Mouse (Mus musculus): ENCODE data around the gene Pde8a. TPM values are rescaled to one million over a fixed set of nuclear protein-coding genes. Genes with fewer than 3 reads are reported as not detected.

Gene Pde8a
- polyA plus RNA-seq, 1 experiment from 2014 or later: 5.3 TPM

DNA sequence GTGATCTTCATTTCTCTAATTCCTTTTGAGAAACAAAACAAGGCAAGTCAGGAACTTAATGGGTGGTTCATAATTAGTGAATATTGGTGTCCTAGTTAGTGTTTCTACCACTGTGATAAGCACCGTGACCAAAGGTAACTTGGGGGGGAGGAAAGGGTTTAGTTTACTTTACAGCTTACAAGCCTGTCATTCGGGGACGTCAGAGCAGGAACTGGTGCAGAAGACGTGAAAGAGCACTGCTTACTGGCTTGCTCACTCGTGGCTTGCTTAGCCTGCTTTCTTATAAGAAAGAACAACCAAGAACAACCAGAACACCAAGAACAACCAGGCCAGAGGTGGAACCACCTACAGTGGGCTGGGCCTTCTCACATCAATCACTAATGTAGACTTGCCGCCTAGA is 65.6 kb downstream of the Pde8a start:
- H3K4me3 ChIP-seq (ENCODE audit: control insufficient read depth in 1 of 2, insufficient read depth in 1 of 2, low read depth in 1 of 2, low read length in 2 of 2): no peak overlapping the region
- no peak overlapping the region for H3K4me2 ChIP-seq (ENCODE audit: low read length)
- H3K27ac ChIP-seq (replicated peaks in 1 of 2; ENCODE audit: control insufficient read depth in 1 of 2, insufficient read depth in 1 of 2, low read depth in 2 of 2, low read length in 2 of 2): no peak overlapping the region
- H3K36me3 ChIP-seq (ENCODE audit: control insufficient read depth, insufficient read depth, low read length): no peaks in the 10 kb centered on the region
- no peaks in the 10 kb centered on the region for H3K4me1 ChIP-seq (ENCODE audit: control insufficient read depth in 2 of 2, insufficient read depth in 2 of 2, low read length in 2 of 2)
- WGBS: 77% methylated on average over 6 of the region's 6 CpGs
- no peak for ATAC-seq (ENCODE audit: insufficient number of reproducible peaks, insufficient read depth, low FRiP score, low read depth)
- no peak overlapping the region for H3K9ac ChIP-seq (ENCODE audit: low read length)
- no peaks in the 10 kb centered on the region for H3K27me3 ChIP-seq (ENCODE audit: control insufficient read depth, insufficient read depth, low read length)
- H3K9me3 ChIP-seq (ENCODE audit: control insufficient read depth, low read length): no peaks in the 10 kb centered on the region

DNA sequence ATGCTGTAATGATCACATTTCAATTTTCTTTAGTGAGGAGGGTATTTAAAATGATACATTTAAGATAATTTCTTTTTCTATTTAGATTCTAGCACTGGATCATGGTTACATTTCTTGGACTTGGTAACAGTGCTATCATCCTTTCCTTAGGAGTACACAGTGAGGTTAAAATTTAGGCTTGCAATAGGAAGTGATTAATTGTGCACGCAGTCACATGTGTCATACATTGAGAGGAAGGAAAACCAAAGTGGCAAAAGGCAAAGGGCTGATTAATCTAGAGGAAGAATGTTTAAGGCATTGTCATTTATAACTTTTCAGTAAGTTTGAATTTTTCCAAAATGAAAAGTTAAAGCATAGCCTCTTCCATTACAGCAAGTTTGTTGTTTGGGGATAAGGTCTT is 67.8 kb downstream of the Pde8a start:
- Histone ChIP-seq H3K36me3 (ENCODE audit: control insufficient read depth, insufficient read depth, low read length) (no peaks in the 10 kb centered on the region), H3K27ac (replicated peaks in 1 of 2; ENCODE audit: control insufficient read depth in 1 of 2, insufficient read depth in 1 of 2, low read depth in 2 of 2, low read length in 2 of 2) (no peak overlapping the region), H3K9ac (ENCODE audit: low read length) (no peak overlapping the region), H3K9me3 (ENCODE audit: control insufficient read depth, low read length) (no peaks in the 10 kb centered on the region), H3K4me3 (ENCODE audit: control insufficient read depth in 1 of 2, insufficient read depth in 1 of 2, low read depth in 1 of 2, low read length in 2 of 2) (no peak overlapping the region), H3K4me1 (ENCODE audit: control insufficient read depth in 2 of 2, insufficient read depth in 2 of 2, low read length in 2 of 2) (no peaks in the 10 kb centered on the region), H3K4me2 (ENCODE audit: low read length) (no peak overlapping the region), H3K27me3 (ENCODE audit: control insufficient read depth, insufficient read depth, low read length) (no peaks in the 10 kb centered on the region)
- ATAC-seq (ENCODE audit: insufficient number of reproducible peaks, insufficient read depth, low FRiP score, low read depth): no peak
- 76% methylated on average over 1 of the region's 1 CpGs for WGBS

DNA sequence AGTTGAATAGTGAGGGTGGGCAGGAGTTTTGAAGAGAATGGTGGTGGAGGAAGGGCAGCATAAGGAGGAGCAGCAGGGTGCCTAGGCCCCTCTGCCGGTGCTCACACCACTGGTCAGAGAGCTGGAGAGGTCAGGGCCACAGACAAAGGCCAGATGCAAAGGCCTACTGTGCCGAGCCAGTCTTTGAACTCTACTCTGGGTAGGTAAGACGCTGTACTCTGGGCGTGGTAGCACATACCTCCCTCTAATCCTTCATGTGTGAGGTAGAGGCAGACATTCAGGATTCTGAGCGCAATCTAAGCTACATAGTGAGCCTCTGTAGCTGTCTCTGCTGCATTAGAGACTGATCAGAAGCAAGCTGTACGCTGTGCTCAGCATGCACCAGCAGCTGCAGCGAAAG is 73.1 kb downstream of the Pde8a start:
- WGBS: 47% methylated on average over 7 of the region's 7 CpGs
- Histone ChIP-seq H3K36me3 (ENCODE audit: control insufficient read depth, insufficient read depth, low read length) (no peaks in the 10 kb centered on the region), H3K27ac (replicated peaks in 1 of 2; ENCODE audit: control insufficient read depth in 1 of 2, insufficient read depth in 1 of 2, low read depth in 2 of 2, low read length in 2 of 2) (no peak overlapping the region), H3K9ac (ENCODE audit: low read length) (no peak overlapping the region), H3K27me3 (ENCODE audit: control insufficient read depth, insufficient read depth, low read length) (no peaks in the 10 kb centered on the region), H3K9me3 (ENCODE audit: control insufficient read depth, low read length) (no peaks in the 10 kb centered on the region), H3K4me2 (ENCODE audit: low read length) (no peak overlapping the region), H3K4me1 (ENCODE audit: control insufficient read depth in 2 of 2, insufficient read depth in 2 of 2, low read length in 2 of 2) (peaks cover 2 to 7% of the 10 kb centered on the region in 2 experiments; a peak in 2 of 4 replicates), H3K4me3 (ENCODE audit: control insufficient read depth in 1 of 2, insufficient read depth in 1 of 2, low read depth in 1 of 2, low read length in 2 of 2) (no peak overlapping the region)
- no peak for ATAC-seq (ENCODE audit: insufficient number of reproducible peaks, insufficient read depth, low FRiP score, low read depth)

DNA sequence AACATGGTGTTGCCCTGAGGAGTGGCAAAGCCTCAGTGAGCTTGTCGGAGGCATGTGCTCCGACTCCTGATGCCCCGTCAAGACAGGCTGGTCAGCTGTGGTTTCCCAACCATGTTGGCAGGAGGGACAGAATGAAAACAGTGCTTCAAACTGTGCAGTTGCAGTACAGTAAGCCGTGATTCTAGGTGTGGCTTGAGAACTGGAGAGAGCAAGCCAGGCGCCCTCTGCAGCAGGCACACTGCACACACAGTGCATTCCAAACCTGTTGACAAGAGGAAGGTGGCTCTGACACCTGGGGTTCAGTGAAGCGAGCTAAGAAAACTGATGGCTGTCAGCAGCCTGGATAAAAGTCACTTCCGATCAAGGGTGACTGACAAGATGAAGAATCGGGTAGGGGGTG is 73.5 kb downstream of the Pde8a start:
- 32% methylated on average over 8 of the region's 8 CpGs for WGBS
- ATAC-seq (ENCODE audit: insufficient number of reproducible peaks, insufficient read depth, low FRiP score, low read depth): no peak; the same call in 1 of the 2 replicates

DNA sequence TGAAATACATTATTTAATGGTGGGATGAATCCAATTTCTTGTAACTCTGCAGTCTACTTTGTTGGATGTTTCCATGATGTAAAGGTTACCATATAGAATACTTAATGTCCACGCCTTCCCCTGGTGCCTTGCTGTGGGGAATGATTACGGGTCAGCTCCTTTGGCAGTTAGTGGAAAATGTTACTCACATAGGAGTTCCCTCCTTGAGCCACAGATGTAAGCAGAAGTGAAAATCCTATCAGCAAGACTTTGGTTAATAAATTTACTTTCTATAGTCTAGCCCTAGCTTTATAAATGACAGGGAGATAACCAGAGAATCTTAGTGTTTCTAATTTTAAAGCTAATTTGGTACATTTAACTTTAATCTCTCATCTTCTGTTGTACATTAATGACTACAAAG is 81.8 kb downstream of the Pde8a start:
- Histone ChIP-seq H3K4me3 (ENCODE audit: control insufficient read depth in 1 of 2, insufficient read depth in 1 of 2, low read depth in 1 of 2, low read length in 2 of 2) (no peak overlapping the region), H3K27ac (replicated peaks in 1 of 2; ENCODE audit: control insufficient read depth in 1 of 2, insufficient read depth in 1 of 2, low read depth in 2 of 2, low read length in 2 of 2) (no peak overlapping the region), H3K4me2 (ENCODE audit: low read length) (no peak overlapping the region), H3K36me3 (ENCODE audit: control insufficient read depth, insufficient read depth, low read length) (0 out of 2 replicates have a peak, but pooled peaks cover 2% of the 10 kb centered on the region), H3K9ac (ENCODE audit: low read length) (no peak overlapping the region), H3K4me1 (ENCODE audit: control insufficient read depth in 2 of 2, insufficient read depth in 2 of 2, low read length in 2 of 2) (no peaks in the 10 kb centered on the region; a peak in 1 of 4 replicates), H3K27me3 (ENCODE audit: control insufficient read depth, insufficient read depth, low read length) (no peaks in the 10 kb centered on the region), H3K9me3 (ENCODE audit: control insufficient read depth, low read length) (no peaks in the 10 kb centered on the region)
- ATAC-seq (ENCODE audit: insufficient number of reproducible peaks, insufficient read depth, low FRiP score, low read depth): no peak
- WGBS: 75% methylated on average over 2 of the region's 2 CpGs

More for the DNA sequence above, 73.5 kb downstream of the Pde8a start:
- no peak overlapping the region for H3K4me3 ChIP-seq (ENCODE audit: control insufficient read depth in 1 of 2, insufficient read depth in 1 of 2, low read depth in 1 of 2, low read length in 2 of 2)
- H3K9me3 ChIP-seq (ENCODE audit: control insufficient read depth, low read length): no peaks in the 10 kb centered on the region
- H3K27me3 ChIP-seq (ENCODE audit: control insufficient read depth, insufficient read depth, low read length): no peaks in the 10 kb centered on the region
- peaks cover 2 to 7% of the 10 kb centered on the region in 2 experiments; a peak in 2 of 4 replicates for H3K4me1 ChIP-seq (ENCODE audit: control insufficient read depth in 2 of 2, insufficient read depth in 2 of 2, low read length in 2 of 2)
- H3K9ac ChIP-seq (ENCODE audit: low read length): no peak overlapping the region
- no peak overlapping the region for H3K4me2 ChIP-seq (ENCODE audit: low read length)
- no peaks in the 10 kb centered on the region for H3K36me3 ChIP-seq (ENCODE audit: control insufficient read depth, insufficient read depth, low read length)
- no peak overlapping the region for H3K27ac ChIP-seq (replicated peaks in 1 of 2; ENCODE audit: control insufficient read depth in 1 of 2, insufficient read depth in 1 of 2, low read depth in 2 of 2, low read length in 2 of 2)

DNA sequence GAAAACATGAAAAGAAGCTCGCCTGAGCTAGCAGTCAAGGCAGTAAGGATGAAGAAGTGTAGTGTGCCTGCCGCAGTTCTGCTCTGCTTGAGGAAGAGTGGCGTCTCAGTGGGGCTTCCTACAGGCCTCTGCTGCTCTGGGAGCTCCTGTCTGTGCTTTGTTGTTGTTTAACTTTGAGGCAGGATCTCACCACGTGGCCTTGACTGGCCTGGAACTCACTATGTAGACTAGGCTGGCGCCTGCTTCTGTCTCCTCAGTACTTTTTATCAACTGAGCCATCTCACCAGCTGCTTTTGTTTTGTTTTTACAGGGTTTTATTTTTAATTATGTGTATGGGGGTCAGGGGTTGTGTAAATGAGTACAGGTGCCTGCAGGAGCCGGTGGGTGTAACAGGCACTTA is 84.8 kb downstream of the Pde8a start:
- ATAC-seq (ENCODE audit: insufficient number of reproducible peaks, insufficient read depth, low FRiP score, low read depth): no peak
- Histone ChIP-seq H3K4me1 (ENCODE audit: control insufficient read depth in 2 of 2, insufficient read depth in 2 of 2, low read length in 2 of 2) (no peaks in the 10 kb centered on the region; a peak in 1 of 4 replicates), H3K36me3 (ENCODE audit: control insufficient read depth, insufficient read depth, low read length) (0 out of 2 replicates have a peak, but pooled peaks cover 2% of the 10 kb centered on the region), H3K4me3 (ENCODE audit: control insufficient read depth in 1 of 2, insufficient read depth in 1 of 2, low read depth in 1 of 2, low read length in 2 of 2) (no peak overlapping the region), H3K27ac (replicated peaks in 1 of 2; ENCODE audit: control insufficient read depth in 1 of 2, insufficient read depth in 1 of 2, low read depth in 2 of 2, low read length in 2 of 2) (no peak overlapping the region), H3K4me2 (ENCODE audit: low read length) (no peak overlapping the region), H3K9me3 (ENCODE audit: control insufficient read depth, low read length) (no peaks in the 10 kb centered on the region), H3K9ac (ENCODE audit: low read length) (no peak overlapping the region), H3K27me3 (ENCODE audit: control insufficient read depth, insufficient read depth, low read length) (no peaks in the 10 kb centered on the region)
- 41% methylated on average over 6 of the region's 6 CpGs for whole genome bisulfite sequencing

DNA sequence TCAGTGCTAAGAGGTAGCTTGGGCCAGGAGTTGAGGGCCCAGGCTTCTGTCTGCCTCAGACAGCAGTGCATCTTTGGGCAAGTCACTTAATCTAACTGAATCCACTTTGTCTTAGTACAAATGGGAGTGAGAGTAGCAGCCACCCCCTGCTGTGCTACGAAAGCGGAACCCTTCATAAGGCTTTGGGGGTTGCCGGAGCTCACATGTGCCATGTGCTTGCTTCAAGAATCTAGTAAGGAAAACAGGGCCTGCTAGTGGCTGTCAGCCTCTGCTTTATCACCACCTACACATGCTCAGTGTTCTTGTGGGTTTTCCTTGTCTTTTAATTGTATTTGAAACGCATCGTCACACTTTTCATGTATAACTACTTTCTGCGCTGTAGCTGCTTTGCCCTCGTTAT is 87.9 kb downstream of the Pde8a start:
- 84% methylated on average over 7 of the region's 7 CpGs for WGBS
- H3K4me2 ChIP-seq (ENCODE audit: low read length): no peak overlapping the region
- H3K9ac ChIP-seq (ENCODE audit: low read length): no peak overlapping the region
- no peak for ATAC-seq (ENCODE audit: insufficient number of reproducible peaks, insufficient read depth, low FRiP score, low read depth)
- H3K36me3 ChIP-seq (ENCODE audit: control insufficient read depth, insufficient read depth, low read length): no peaks in the 10 kb centered on the region
- H3K4me1 ChIP-seq (ENCODE audit: control insufficient read depth in 2 of 2, insufficient read depth in 2 of 2, low read length in 2 of 2): no peaks in the 10 kb centered on the region; a peak in 1 of 4 replicates
- no peaks in the 10 kb centered on the region for H3K27me3 ChIP-seq (ENCODE audit: control insufficient read depth, insufficient read depth, low read length)
- H3K27ac ChIP-seq (replicated peaks in 1 of 2; ENCODE audit: control insufficient read depth in 1 of 2, insufficient read depth in 1 of 2, low read depth in 2 of 2, low read length in 2 of 2): no peak overlapping the region
- no peak overlapping the region for H3K4me3 ChIP-seq (ENCODE audit: control insufficient read depth in 1 of 2, insufficient read depth in 1 of 2, low read depth in 1 of 2, low read length in 2 of 2)
- H3K9me3 ChIP-seq (ENCODE audit: control insufficient read depth, low read length): no peaks in the 10 kb centered on the region

DNA sequence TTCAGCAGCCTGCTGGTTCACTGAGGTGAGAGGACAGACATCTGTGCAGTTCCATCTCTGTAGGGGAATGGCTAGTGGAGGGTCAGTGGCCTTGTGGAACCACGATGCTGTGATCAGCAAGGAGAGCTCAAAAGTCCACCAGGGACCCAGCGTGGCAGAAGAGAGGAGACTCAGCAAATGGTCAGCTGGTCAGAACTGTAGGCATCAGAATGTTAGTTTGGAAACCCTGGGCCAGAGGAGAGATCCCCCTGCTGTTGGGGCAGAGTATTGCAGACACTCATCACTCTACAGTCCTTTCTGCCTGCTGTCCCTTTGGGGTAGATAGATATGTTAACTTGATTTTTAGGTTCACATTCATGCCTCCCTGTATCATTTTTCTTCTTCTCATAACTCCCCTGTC is 90.3 kb downstream of the Pde8a start:
- Histone ChIP-seq H3K9ac (ENCODE audit: low read length) (no peak overlapping the region), H3K36me3 (ENCODE audit: control insufficient read depth, insufficient read depth, low read length) (no peaks in the 10 kb centered on the region), H3K27me3 (ENCODE audit: control insufficient read depth, insufficient read depth, low read length) (no peaks in the 10 kb centered on the region), H3K4me2 (ENCODE audit: low read length) (no peak overlapping the region), H3K4me1 (ENCODE audit: control insufficient read depth in 2 of 2, insufficient read depth in 2 of 2, low read length in 2 of 2) (no peaks in the 10 kb centered on the region), H3K9me3 (ENCODE audit: control insufficient read depth, low read length) (no peaks in the 10 kb centered on the region), H3K27ac (replicated peaks in 1 of 2; ENCODE audit: control insufficient read depth in 1 of 2, insufficient read depth in 1 of 2, low read depth in 2 of 2, low read length in 2 of 2) (no peak overlapping the region), H3K4me3 (ENCODE audit: control insufficient read depth in 1 of 2, insufficient read depth in 1 of 2, low read depth in 1 of 2, low read length in 2 of 2) (no peak overlapping the region)
- 91% methylated on average over 2 of the region's 2 CpGs for WGBS
- no peak for ATAC-seq (ENCODE audit: insufficient number of reproducible peaks, insufficient read depth, low FRiP score, low read depth)
